Mouse (Mus musculus) forelimb bud, embryonic 11.5 days (tissue): ENCODE results near the gene Trip6.
"Not testable (repeated sequence)": the region's sequence is repeated elsewhere in the genome, so short reads cannot be mapped to it uniquely, and the experiment has no call there.

Experiments
- DNase-seq: peaks from one replicate; pipeline ENCODE4 v3.0.0-alpha.2; 2012; ENCODE audit warnings: low read depth, low spot score

The Trip6 gene

GRCm38 (mm10) chr5:137301253-137301652, 13.0 kb downstream of the Trip6 start:
- no peak for DNase-seq

GRCm38 (mm10) chr5:137299240-137299639, 15.0 kb downstream of the Trip6 start:
- DNase-seq = no peak

- DNase-seq = no peak
Observed at GRCm38 (mm10) chr5:137297126-137297525, 17.1 kb downstream of the Trip6 start.

- DNase-seq = no peak
Observed at GRCm38 (mm10) chr5:137295712-137296111, 18.5 kb downstream of the Trip6 start.

GRCm38 (mm10) chr5:137295296-137295695, 18.9 kb downstream of the Trip6 start:
- DNase-seq = no peak

- no peak for DNase-seq
Observed at GRCm38 (mm10) chr5:137294744-137295093, 19.5 kb downstream of the Trip6 start.

GRCm38 (mm10) chr5:137293839-137294743, 20.1 kb downstream of the Trip6 start, which contains the start of gene Ufsp1:
Ufsp1 (plus strand) TSS chr5:137294629.
- DNase-seq = peak; percentile 97

- DNase-seq = peak; percentile 57
Observed at GRCm38 (mm10) chr5:137293282-137293681, 20.9 kb downstream of the Trip6 start.

- no peak for DNase-seq
Observed at GRCm38 (mm10) chr5:137291381-137291926, 22.8 kb downstream of the Trip6 start.

- DNase-seq = no peak
Observed at GRCm38 (mm10) chr5:137290677-137291076, 23.5 kb downstream of the Trip6 start.

GRCm38 (mm10) chr5:137289591-137290365, 24.4 kb downstream of the Trip6 start:
- no peak for DNase-seq

GRCm38 (mm10) chr5:137288999-137289470, 25.2 kb downstream of the Trip6 start:
- peak; percentile 50 for DNase-seq

GRCm38 (mm10) chr5:137287953-137288743, 26.1 kb downstream of the Trip6 start:
- no peak for DNase-seq

- DNase-seq = no peak
Observed at GRCm38 (mm10) chr5:137287032-137287952, 26.9 kb downstream of the Trip6 start, which contains the start of gene Ache. Ache (plus strand) TSS chr5:137287519.

- DNase-seq = peak; percentile 70
Observed at GRCm38 (mm10) chr5:137286655-137287031, 27.6 kb downstream of the Trip6 start.

- DNase-seq = no peak
Observed at GRCm38 (mm10) chr5:137285986-137286385, 28.2 kb downstream of the Trip6 start.

- no peak for DNase-seq
Observed at GRCm38 (mm10) chr5:137285045-137285444, 29.2 kb downstream of the Trip6 start.

- DNase-seq = not testable (repeated sequence)
Observed at GRCm38 (mm10) chr5:137284411-137284810, 29.8 kb downstream of the Trip6 start.

- DNase-seq = peak; percentile 43
Observed at GRCm38 (mm10) chr5:137277360-137278342, 36.6 kb downstream of the Trip6 start.
